Mouse (Mus musculus): ENCODE data around the gene Nepn. TPM values are rescaled to one million over a fixed set of nuclear protein-coding genes. Genes with fewer than 3 reads are reported as not detected.

The Nepn gene
- polyA plus RNA-seq, 1 experiment from 2014 or later: 3.0 TPM

DNA sequence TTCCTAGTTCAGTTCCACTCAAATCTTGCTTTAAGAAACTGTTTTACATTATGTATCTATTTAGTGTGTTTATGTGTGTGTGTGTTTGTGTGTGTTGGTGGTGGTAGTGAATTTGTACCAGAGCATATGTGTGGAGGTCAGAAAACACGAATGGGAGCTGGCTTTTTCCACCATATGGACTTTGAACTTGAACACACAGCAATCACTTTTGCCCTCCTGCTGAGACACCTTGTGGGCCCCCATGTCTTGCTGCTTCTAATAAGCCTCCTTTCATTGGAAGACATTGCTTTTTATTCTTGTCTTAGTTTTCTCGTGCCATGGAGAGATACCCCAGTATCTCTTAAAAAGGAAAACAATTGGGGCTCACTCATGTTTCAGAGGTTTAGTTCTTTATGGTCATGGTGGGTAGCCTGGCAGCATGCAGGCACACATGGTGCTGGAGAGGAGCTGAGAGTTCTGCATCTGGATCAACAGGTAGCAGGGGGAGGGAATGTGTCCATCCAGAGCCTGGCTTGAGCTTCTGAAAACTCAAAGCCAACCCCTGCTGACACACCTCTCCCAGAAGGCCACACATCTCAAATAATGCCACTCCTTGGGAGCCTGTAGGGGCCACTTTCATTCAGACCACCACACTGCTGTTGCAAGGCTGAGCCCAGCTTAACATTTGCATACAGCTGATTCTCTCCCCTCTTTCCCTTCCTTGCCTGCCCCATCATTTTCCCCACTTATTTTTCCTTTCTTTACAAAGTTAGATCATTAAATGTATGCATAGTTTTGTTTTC lies 39.1 kb downstream of the Nepn start:
- Histone ChIP-seq H3K9me3 (ENCODE audit: control insufficient read depth, low read length) (no peaks in the 10 kb centered on the region), H3K9ac (ENCODE audit: low read length) (no peak overlapping the region), H3K27ac (ENCODE audit: low read depth) (no peak overlapping the region), H3K27me3 (replicated peaks; ENCODE audit: control insufficient read depth, insufficient read depth, low read length) (no peaks in the 10 kb centered on the region), H3K36me3 (ENCODE audit: control insufficient read depth, insufficient read depth, low read length) (peaks cover 35% of the 10 kb centered on the region), H3K4me1 (replicated peaks; ENCODE audit: control insufficient read depth, insufficient read depth, low read length) (0 out of 2 replicates have a peak, but pooled peaks cover 3% of the 10 kb centered on the region), H3K4me3 (ENCODE audit: low read depth, low read length) (no peak overlapping the region), H3K4me2 (ENCODE audit: low read length) (no peak overlapping the region)
- 49% methylated on average over 2 of the region's 2 CpGs for WGBS
- DNase-seq (ENCODE audit: low spot score): no peak
- no peak for ATAC-seq (replicated peaks; ENCODE audit: low FRiP score, low TSS enrichment, low read depth)

DNA sequence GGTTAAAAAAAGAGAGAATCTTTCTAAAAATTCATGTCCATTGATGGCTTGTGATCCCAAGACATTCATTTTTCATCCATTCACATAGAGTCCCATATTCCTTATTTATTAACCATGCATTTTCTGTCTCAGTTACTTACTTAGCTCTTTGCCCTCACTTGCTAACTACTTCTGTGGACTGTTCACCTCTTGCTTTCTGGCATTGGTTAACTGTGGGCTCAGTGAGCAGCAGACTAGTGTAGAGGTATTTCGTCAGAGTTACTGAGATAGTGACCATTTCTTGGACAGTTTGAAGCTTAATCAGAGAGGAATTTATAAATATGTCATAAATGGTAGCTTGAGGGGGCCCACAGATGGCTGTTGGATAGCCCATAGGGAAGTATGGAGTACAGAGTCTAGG lies 42.2 kb downstream of the Nepn start:
- Histone ChIP-seq H3K36me3 (ENCODE audit: control insufficient read depth, insufficient read depth, low read length) (peaks cover 65% of the 10 kb centered on the region), H3K9me3 (ENCODE audit: control insufficient read depth, low read length) (no peaks in the 10 kb centered on the region), H3K4me2 (ENCODE audit: low read length) (no peak overlapping the region), H3K4me3 (ENCODE audit: low read depth, low read length) (no peak overlapping the region), H3K4me1 (replicated peaks; ENCODE audit: control insufficient read depth, insufficient read depth, low read length) (0 out of 2 replicates have a peak, but pooled peaks cover 3% of the 10 kb centered on the region), H3K27me3 (replicated peaks; ENCODE audit: control insufficient read depth, insufficient read depth, low read length) (no peaks in the 10 kb centered on the region), H3K27ac (ENCODE audit: low read depth) (no peak overlapping the region), H3K9ac (ENCODE audit: low read length) (no peak overlapping the region)
- DNase-seq (ENCODE audit: low spot score) (no peak), ATAC-seq (replicated peaks; ENCODE audit: low FRiP score, low TSS enrichment, low read depth) (no peak)
- WGBS: 89% methylated on average over 1 of the region's 1 CpGs

DNA sequence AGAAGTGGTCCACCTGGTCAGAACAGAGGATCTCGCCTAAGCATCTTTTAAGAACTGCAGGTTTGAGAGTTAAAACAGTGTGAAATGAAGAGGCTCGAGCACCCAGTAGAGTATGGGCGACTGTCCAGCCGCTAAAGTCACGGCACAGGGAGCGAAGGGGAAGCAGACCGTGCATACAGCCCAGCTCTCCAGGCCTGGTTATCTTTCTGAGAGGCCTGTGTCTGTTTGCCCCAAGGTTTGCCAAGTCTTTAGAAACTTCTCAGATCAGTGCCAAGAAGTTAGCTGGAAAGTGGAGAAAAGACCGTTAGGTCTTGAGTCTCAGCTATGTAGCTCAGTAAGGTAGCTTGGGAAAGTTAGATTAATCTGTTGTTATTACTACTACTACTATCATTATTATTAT lies 46.1 kb downstream of the Nepn start:
- Histone ChIP-seq H3K4me2 (ENCODE audit: low read length) (no peak overlapping the region), H3K4me1 (replicated peaks; ENCODE audit: control insufficient read depth, insufficient read depth, low read length) (no peaks in the 10 kb centered on the region), H3K4me3 (ENCODE audit: low read depth, low read length) (no peak overlapping the region), H3K9me3 (ENCODE audit: control insufficient read depth, low read length) (no peaks in the 10 kb centered on the region), H3K27me3 (replicated peaks; ENCODE audit: control insufficient read depth, insufficient read depth, low read length) (no peaks in the 10 kb centered on the region), H3K36me3 (ENCODE audit: control insufficient read depth, insufficient read depth, low read length) (peaks cover 89% of the 10 kb centered on the region), H3K27ac (ENCODE audit: low read depth) (no peak overlapping the region), H3K9ac (ENCODE audit: low read length) (no peak overlapping the region)
- 96% methylated on average over 8 of the region's 8 CpGs for WGBS
- ATAC-seq (replicated peaks; ENCODE audit: low FRiP score, low TSS enrichment, low read depth) (no peak), DNase-seq (ENCODE audit: low spot score) (no peak)

Other genes starting within 250 kb of the Nepn start
- gene Ros1, start 193.7 kb upstream of the Nepn start, polyA plus RNA-seq (2014; fragmentation: Nextera tagmentation; extraction: Ambion mirVana): 0.55 and 0.87 TPM in 2 replicates
- 31.7 and 34.1 TPM in 2 replicates for gene Dcbld1, start 155.4 kb upstream of the Nepn start, polyA plus RNA-seq (2014; fragmentation: Nextera tagmentation; extraction: Ambion mirVana)
- gene Gm26741, start 30.2 kb upstream of the Nepn start, polyA plus RNA-seq (2014; fragmentation: Nextera tagmentation; extraction: Ambion mirVana): not detected in 2 replicates
- 17.8 and 19.2 TPM in 2 replicates for gene Gopc, start 6.8 kb upstream of the Nepn start, polyA plus RNA-seq (2014; fragmentation: Nextera tagmentation; extraction: Ambion mirVana)
- 15.0 and 16.6 TPM in 2 replicates for gene Nus1, start 28.6 kb downstream of the Nepn start, polyA plus RNA-seq (2014; fragmentation: Nextera tagmentation; extraction: Ambion mirVana)